Mouse (Mus musculus): ENCODE measurements around the gene Gm960. TPM values are rescaled to one million over a fixed set of nuclear protein-coding genes. Genes with fewer than 3 reads are reported as not detected.

The Gm960 gene
- polyA plus RNA-seq, 1 experiment, result 5.4 TPM

DNA sequence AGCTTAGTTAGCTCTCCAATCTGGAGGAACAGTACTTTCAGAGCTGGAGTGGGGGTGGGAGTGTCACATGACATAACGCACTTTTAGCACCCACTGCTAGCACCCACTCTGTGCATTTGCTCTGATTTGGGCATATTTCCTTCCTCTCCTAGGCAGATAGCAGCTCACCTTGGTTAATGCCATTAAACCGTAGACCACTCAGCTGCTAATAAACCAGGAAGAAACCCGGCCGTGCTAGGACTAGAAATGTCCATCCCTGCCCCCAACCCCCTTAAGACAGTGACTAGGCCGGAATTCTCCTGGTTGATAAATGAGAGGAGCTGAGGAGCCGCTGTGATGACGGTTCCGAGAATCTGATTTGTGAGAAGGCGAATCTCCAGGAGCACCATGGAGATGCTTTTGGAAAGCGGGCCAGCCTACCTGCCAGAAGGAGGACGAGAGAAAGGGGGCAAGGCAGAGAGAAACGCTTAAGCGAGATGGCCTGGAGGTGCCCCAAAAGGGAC, 12.7 kb upstream of the Gm960 start, which contains the start of gene Sptbn2:
Sptbn2 (plus strand) TSS at position 70 of the 503 bp plus-strand sequence.
- H3K27me3 ChIP-seq (ENCODE audit: control insufficient read depth, insufficient read depth, low read length), result no peaks in the 10 kb centered on the region
- TF ChIP-seq CTCF (IDR thresholded peaks at IDR 0.05; ENCODE audit: borderline replicate concordance, insufficient read depth, low read depth, low read length) (no peak), POLR2A (IDR thresholded peaks at IDR 0.05; ENCODE audit: borderline replicate concordance, insufficient read depth, low read length) (peak; percentile 11; the same call in 1 of the 2 replicates)
- peak within 1 kb of the TSS; percentile 99 for H3K4me3 ChIP-seq (replicated peaks; ENCODE audit: insufficient read depth, low read depth, low read length)
- WGBS, result 5% methylated on average over 13 of the region's 13 CpGs
- peak within 1 kb of the TSS; percentile 98 for H3K27ac ChIP-seq (ENCODE audit: insufficient read depth, low read length)
- peak in 1 of 2 experiments; percentile 82 for DNase-seq
- peaks cover 15% of the 10 kb centered on the region for H3K4me1 ChIP-seq (ENCODE audit: control insufficient read depth, insufficient read depth, low read length)

DNA sequence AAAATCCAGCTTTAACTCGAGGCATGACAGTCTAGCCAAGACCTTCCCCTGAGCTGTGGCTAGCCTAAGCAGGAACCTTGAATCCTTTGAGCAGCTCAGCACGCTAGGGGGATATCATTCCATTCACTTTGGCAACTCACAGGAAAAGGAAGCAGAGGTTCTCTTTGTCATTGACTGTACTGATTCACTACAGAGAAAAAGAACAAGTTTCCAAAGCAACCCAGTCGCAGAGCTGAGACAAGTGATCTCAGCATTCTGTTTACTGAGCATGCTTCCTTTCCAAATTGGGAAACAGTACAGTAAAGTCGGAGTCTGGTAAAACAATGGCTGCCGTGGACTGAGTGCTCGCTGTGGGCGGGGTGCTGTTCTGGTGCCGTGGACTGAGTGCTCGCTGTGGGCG, 10.3 kb upstream of the Gm960 start:
- Histone ChIP-seq H3K27me3 (ENCODE audit: control insufficient read depth, insufficient read depth, low read length) (no peaks in the 10 kb centered on the region), H3K4me1 (ENCODE audit: control insufficient read depth, insufficient read depth, low read length) (peaks cover 3% of the 10 kb centered on the region), H3K27ac (ENCODE audit: insufficient read depth, low read length) (no peak overlapping the region), H3K4me3 (replicated peaks; ENCODE audit: insufficient read depth, low read depth, low read length) (no peak overlapping the region)
- DNase-seq, result no peak
- 89% methylated on average over 10 of the region's 10 CpGs for WGBS
- no peak for TF ChIP-seq CTCF (IDR thresholded peaks at IDR 0.05; ENCODE audit: borderline replicate concordance, insufficient read depth, low read depth, low read length)
- no peak for TF ChIP-seq POLR2A (IDR thresholded peaks at IDR 0.05; ENCODE audit: borderline replicate concordance, insufficient read depth, low read length)

DNA sequence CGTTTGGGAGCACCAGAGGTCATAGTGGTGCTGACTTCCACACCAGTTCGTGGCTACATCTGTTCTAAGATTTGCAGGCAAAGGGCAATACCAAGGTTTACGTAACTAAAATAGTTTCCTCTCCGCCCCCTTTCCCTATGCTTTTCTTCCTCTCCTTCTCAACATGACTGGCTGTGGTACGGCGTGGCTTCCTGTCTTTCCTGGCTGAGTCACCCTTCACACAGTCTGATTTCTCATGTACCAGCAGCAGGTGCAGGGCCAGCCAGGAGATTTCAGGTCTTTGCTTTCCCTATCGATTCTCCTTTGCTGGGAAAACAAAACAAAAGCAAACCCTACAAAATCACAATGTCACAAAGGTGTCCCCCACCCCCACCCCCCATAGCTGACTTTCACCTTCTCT, 2.8 kb upstream of the Gm960 start:
- no peak overlapping the region for H3K4me3 ChIP-seq (replicated peaks; ENCODE audit: insufficient read depth, low read depth, low read length)
- H3K27ac ChIP-seq (ENCODE audit: insufficient read depth, low read length), result no peak overlapping the region
- 38% methylated on average over 7 of the region's 7 CpGs for WGBS
- no peaks in the 10 kb centered on the region for H3K27me3 ChIP-seq (ENCODE audit: control insufficient read depth, insufficient read depth, low read length)
- TF ChIP-seq POLR2A (IDR thresholded peaks at IDR 0.05; ENCODE audit: borderline replicate concordance, insufficient read depth, low read length), result no peak
- TF ChIP-seq CTCF (IDR thresholded peaks at IDR 0.05; ENCODE audit: borderline replicate concordance, insufficient read depth, low read depth, low read length), result no peak
- DNase-seq, result no peak
- H3K4me1 ChIP-seq (ENCODE audit: control insufficient read depth, insufficient read depth, low read length), result peaks cover 26% of the 10 kb centered on the region

DNA sequence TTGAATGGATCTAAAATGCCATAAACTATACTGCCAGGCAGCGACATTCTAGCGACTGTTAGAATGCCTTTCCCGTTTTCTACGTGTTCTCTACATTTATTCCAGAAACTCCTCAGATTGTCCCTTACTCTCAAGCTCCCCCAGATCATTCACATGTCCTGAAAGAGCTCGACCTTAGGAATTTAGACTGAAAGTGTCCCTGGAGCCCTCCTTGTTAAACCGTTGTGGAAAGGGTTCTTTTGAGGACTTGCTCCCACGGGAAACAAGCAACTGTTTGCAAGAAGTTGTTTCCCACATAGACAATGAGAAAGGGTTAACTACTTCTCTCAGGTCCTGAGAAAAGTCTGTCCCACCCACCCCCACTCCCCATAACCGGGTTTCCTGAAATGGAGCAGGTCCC, 2.2 kb upstream of the Gm960 start:
- no peak for DNase-seq
- no peaks in the 10 kb centered on the region for H3K27me3 ChIP-seq (ENCODE audit: control insufficient read depth, insufficient read depth, low read length)
- WGBS, result 85% methylated on average over 8 of the region's 8 CpGs
- H3K4me3 ChIP-seq (replicated peaks; ENCODE audit: insufficient read depth, low read depth, low read length), result no peak overlapping the region
- TF ChIP-seq CTCF (IDR thresholded peaks at IDR 0.05; ENCODE audit: borderline replicate concordance, insufficient read depth, low read depth, low read length), result no peak
- no peak for TF ChIP-seq POLR2A (IDR thresholded peaks at IDR 0.05; ENCODE audit: borderline replicate concordance, insufficient read depth, low read length)
- H3K4me1 ChIP-seq (ENCODE audit: control insufficient read depth, insufficient read depth, low read length), result peaks cover 26% of the 10 kb centered on the region
- no peak overlapping the region for H3K27ac ChIP-seq (ENCODE audit: insufficient read depth, low read length)

DNA sequence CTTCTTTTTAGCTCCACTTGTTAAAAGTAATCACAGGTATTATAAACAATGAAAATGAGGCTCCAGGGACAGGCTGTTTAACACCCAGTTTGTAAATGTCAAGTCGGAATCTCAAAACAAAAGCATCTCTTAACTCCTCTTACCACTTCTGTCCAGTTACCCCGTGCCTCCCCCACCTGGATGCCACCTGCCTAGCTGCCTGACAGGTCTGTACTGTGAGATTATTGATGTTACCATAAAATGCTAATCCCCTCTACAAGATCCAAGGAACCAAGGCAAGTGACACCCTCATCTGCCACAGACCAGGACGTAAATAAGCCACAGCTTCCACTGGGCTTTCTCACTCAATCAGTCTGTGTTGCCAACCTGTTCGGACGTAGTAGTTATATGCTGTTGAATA, 1.4 kb upstream of the Gm960 start:
- Histone ChIP-seq H3K27ac (ENCODE audit: insufficient read depth, low read length) (peak overlapping the region; percentile 24; the same call in 1 of the 2 replicates), H3K4me1 (ENCODE audit: control insufficient read depth, insufficient read depth, low read length) (peaks cover 26% of the 10 kb centered on the region), H3K4me3 (replicated peaks; ENCODE audit: insufficient read depth, low read depth, low read length) (no peak overlapping the region), H3K27me3 (ENCODE audit: control insufficient read depth, insufficient read depth, low read length) (no peaks in the 10 kb centered on the region)
- WGBS, result 74% methylated on average over 5 of the region's 5 CpGs
- TF ChIP-seq CTCF (IDR thresholded peaks at IDR 0.05; ENCODE audit: borderline replicate concordance, insufficient read depth, low read depth, low read length) (no peak), POLR2A (IDR thresholded peaks at IDR 0.05; ENCODE audit: borderline replicate concordance, insufficient read depth, low read length) (no peak)
- no peak for DNase-seq

DNA sequence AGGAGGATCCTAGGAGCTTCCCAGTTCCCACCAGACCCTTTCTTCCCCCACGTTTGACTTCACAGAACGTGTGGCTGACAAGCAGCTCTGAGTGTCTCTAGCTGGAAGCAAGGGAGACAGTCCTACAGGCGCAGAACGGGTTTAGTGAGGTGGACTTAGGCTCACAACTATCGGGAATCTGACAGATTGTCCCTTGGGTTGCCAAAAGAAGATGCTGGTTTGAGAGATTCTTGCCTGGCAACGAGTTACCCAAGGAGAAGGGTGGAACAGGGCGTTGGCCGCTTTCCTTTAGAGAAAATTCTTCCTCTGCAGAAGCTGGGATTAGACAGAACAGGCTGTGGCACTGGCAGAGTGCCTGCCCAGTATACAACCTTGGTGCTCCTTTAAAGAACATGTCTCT, 388 bp upstream of the Gm960 start:
- WGBS, result 5% methylated on average over 8 of the region's 8 CpGs
- Histone ChIP-seq H3K27ac (ENCODE audit: insufficient read depth, low read length) (peak overlapping the region; percentile 95), H3K4me1 (ENCODE audit: control insufficient read depth, insufficient read depth, low read length) (peaks cover 26% of the 10 kb centered on the region), H3K4me3 (replicated peaks; ENCODE audit: insufficient read depth, low read depth, low read length) (peak overlapping the region; percentile 51), H3K27me3 (ENCODE audit: control insufficient read depth, insufficient read depth, low read length) (no peaks in the 10 kb centered on the region)
- DNase-seq, result peak; percentile 60 to 68
- TF ChIP-seq POLR2A (IDR thresholded peaks at IDR 0.05; ENCODE audit: borderline replicate concordance, insufficient read depth, low read length) (no peak), CTCF (IDR thresholded peaks at IDR 0.05; ENCODE audit: borderline replicate concordance, insufficient read depth, low read depth, low read length) (no peak)

DNA sequence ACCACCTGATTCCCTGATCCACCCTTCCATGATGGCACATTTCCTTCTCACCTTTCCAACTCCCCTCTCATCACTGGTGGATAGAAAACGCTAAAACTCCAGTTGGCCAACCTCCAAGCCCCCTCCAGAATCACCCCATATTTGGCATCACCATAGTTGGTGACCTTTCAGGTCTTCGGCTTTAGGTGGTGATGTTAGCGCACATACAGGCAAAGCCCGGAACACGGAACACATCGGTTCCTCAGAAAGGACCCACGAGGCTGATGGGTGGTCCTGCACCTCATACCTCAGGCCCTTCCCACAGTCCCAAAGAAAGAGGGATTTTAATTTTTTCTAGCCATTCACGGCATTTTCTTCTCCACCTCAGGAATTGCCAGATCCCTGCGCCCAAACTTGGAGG, 747 bp downstream of the Gm960 start:
- no peak for TF ChIP-seq POLR2A (IDR thresholded peaks at IDR 0.05; ENCODE audit: borderline replicate concordance, insufficient read depth, low read length)
- TF ChIP-seq CTCF (IDR thresholded peaks at IDR 0.05; ENCODE audit: borderline replicate concordance, insufficient read depth, low read depth, low read length), result no peak
- peak overlapping the region; percentile 51 for H3K4me3 ChIP-seq (replicated peaks; ENCODE audit: insufficient read depth, low read depth, low read length)
- peak overlapping the region; percentile 95 for H3K27ac ChIP-seq (ENCODE audit: insufficient read depth, low read length)
- H3K27me3 ChIP-seq (ENCODE audit: control insufficient read depth, insufficient read depth, low read length), result no peaks in the 10 kb centered on the region
- 31% methylated on average over 9 of the region's 9 CpGs for WGBS
- peak in 1 of 2 experiments; percentile 50 for DNase-seq
- H3K4me1 ChIP-seq (ENCODE audit: control insufficient read depth, insufficient read depth, low read length), result peaks cover 26% of the 10 kb centered on the region

DNA sequence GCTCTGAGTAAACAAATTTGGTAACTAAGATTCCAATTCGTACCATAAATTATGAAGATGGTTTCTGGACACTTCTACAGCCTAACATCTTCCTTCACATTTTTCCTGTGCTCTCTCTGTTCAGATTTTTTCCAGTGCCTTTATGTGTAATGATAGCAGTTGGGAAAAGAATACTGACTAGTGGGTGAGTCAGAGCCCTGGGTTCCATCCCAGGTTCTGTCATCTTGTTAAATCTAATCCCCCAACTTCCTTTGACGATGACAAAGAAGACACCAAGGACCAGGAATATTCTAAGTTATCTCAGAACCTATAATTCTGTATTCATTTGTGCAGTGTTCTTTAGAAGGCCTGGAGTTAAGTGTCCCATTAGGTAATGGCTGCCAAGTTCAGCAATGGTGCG, 1.3 kb downstream of the Gm960 start:
- peak in 1 of 2 experiments; percentile 12 for DNase-seq
- H3K4me3 ChIP-seq (replicated peaks; ENCODE audit: insufficient read depth, low read depth, low read length), result no peak overlapping the region
- WGBS, result 58% methylated on average over 3 of the region's 3 CpGs

More for the DNA sequence above, 1.3 kb downstream of the Gm960 start:
- no peak for TF ChIP-seq POLR2A (IDR thresholded peaks at IDR 0.05; ENCODE audit: borderline replicate concordance, insufficient read depth, low read length)
- TF ChIP-seq CTCF (IDR thresholded peaks at IDR 0.05; ENCODE audit: borderline replicate concordance, insufficient read depth, low read depth, low read length), result no peak
- H3K27me3 ChIP-seq (ENCODE audit: control insufficient read depth, insufficient read depth, low read length), result no peaks in the 10 kb centered on the region
- peaks cover 26% of the 10 kb centered on the region for H3K4me1 ChIP-seq (ENCODE audit: control insufficient read depth, insufficient read depth, low read length)
- peak overlapping the region; percentile 95; the same call in 1 of the 2 replicates for H3K27ac ChIP-seq (ENCODE audit: insufficient read depth, low read length)

Data from cerebellum, adult 2 months (tissue).